ENCODE assay signal across 8 mouse cellular contexts in genomic region chr5:9954652-9955051, GRCm38 (mm10).
DNase-seq lines count a peak whose midpoint lies in the region; ATAC-seq and TF ChIP-seq lines count a peak whose summit lies in the region.

No protein-coding gene starts in this region.

- no peaks in the 10 kb centered on the region for H3K9me3 ChIP-seq in liver, postnatal 0 days (ENCODE audit: low read length)
- no peaks in the 10 kb centered on the region for H3K9me3 ChIP-seq in liver, embryonic 12.5 days (replicated peaks)
- no peaks in the 10 kb centered on the region for H3K9me3 ChIP-seq in midbrain, embryonic 12.5 days

- TF ChIP-seq POLR2A in embryonic fibroblast, embryonic 13.5 days (IDR thresholded peaks at IDR 0.05; ENCODE audit: low read depth, low read length) = no peak

- no peaks in the 10 kb centered on the region for H3K27me3 ChIP-seq in liver, postnatal 0 days (ENCODE audit: insufficient read depth, low read length)
- no peaks in the 10 kb centered on the region for H3K27me3 ChIP-seq in liver, embryonic 12.5 days (replicated peaks)
- H3K27me3 ChIP-seq in midbrain, embryonic 12.5 days = no peaks in the 10 kb centered on the region

- peak; percentile 34 for TF ChIP-seq CTCF in liver, postnatal 0 days (IDR thresholded peaks at IDR 0.05; ENCODE audit: low read depth)
- TF ChIP-seq CTCF in embryonic fibroblast, embryonic 13.5 days (IDR thresholded peaks at IDR 0.05; ENCODE audit: borderline replicate concordance, insufficient read depth, low read length) = 0 out of 2 replicates have a peak, but pooled peaks have one; percentile 6

- ATAC-seq in liver, postnatal 0 days = no peak
- ATAC-seq in liver, embryonic 12.5 days = no peak
- ATAC-seq in midbrain, embryonic 12.5 days (ENCODE audit: low FRiP score, low read depth) = peak; percentile 87

- no peaks in the 10 kb centered on the region for H3K36me3 ChIP-seq in liver, postnatal 0 days (replicated peaks; ENCODE audit: insufficient read depth, low read length)
- H3K36me3 ChIP-seq in liver, embryonic 12.5 days = no peaks in the 10 kb centered on the region
- no peaks in the 10 kb centered on the region for H3K36me3 ChIP-seq in midbrain, embryonic 12.5 days

- 19% methylated on average over 3 of the region's 3 CpGs for WGBS in liver, postnatal 0 days (ENCODE audit: insufficient replicate concordance)
- 10% methylated on average over 3 of the region's 3 CpGs for WGBS in liver, embryonic 12.5 days (ENCODE audit: insufficient replicate concordance)
- 14% methylated on average over 3 of the region's 3 CpGs for WGBS in midbrain, embryonic 12.5 days

- no peak overlapping the region for H3K27ac ChIP-seq in liver, postnatal 0 days (ENCODE audit: low read depth)
- H3K27ac ChIP-seq in liver, embryonic 12.5 days = no peak overlapping the region
- H3K27ac ChIP-seq in embryonic fibroblast, embryonic 13.5 days (ENCODE audit: insufficient read depth, low read length) = no peak overlapping the region
- no peak overlapping the region for H3K27ac ChIP-seq in midbrain, embryonic 12.5 days (replicated peaks)

- H3K4me3 ChIP-seq in liver, postnatal 0 days (ENCODE audit: low read depth, low read length) = no peak overlapping the region
- no peak overlapping the region for H3K4me3 ChIP-seq in liver, embryonic 12.5 days
- H3K4me3 ChIP-seq in embryonic fibroblast, embryonic 13.5 days (ENCODE audit: insufficient read depth, low read length) = no peak overlapping the region
- no peak overlapping the region for H3K4me3 ChIP-seq in midbrain, embryonic 12.5 days

- H3K4me2 ChIP-seq in liver, postnatal 0 days (ENCODE audit: low read depth, low read length) = no peak overlapping the region
- no peak overlapping the region for H3K4me2 ChIP-seq in liver, embryonic 12.5 days
- no peak overlapping the region for H3K4me2 ChIP-seq in midbrain, embryonic 12.5 days (replicated peaks)

- no peak for TF ChIP-seq EP300 in liver, postnatal 0 days (IDR thresholded peaks at IDR 0.05; ENCODE audit: low read depth)

- H3K4me1 ChIP-seq in liver, postnatal 0 days (ENCODE audit: insufficient read depth) = no peaks in the 10 kb centered on the region
- no peaks in the 10 kb centered on the region for H3K4me1 ChIP-seq in liver, embryonic 12.5 days
- no peaks in the 10 kb centered on the region for H3K4me1 ChIP-seq in embryonic fibroblast, embryonic 13.5 days (ENCODE audit: control insufficient read depth, insufficient read depth, low read length)
- H3K4me1 ChIP-seq in midbrain, embryonic 12.5 days = no peaks in the 10 kb centered on the region

- no peak overlapping the region for H3K9ac ChIP-seq in liver, postnatal 0 days (replicated peaks)
- H3K9ac ChIP-seq in liver, embryonic 12.5 days = no peak overlapping the region
- no peak overlapping the region for H3K9ac ChIP-seq in midbrain, embryonic 12.5 days (replicated peaks)

- peak; percentile 47 for DNase-seq in adrenal gland, postnatal 10 days
- DNase-seq in adrenal gland, adult 18-20 months (ENCODE audit: low spot score in 2 of 2) = no peak
- DNase-seq in liver, postnatal 0 days = no peak
- no peak for DNase-seq in frontal cortex, postnatal 14 days (ENCODE audit: low spot score in 2 of 2)
- DNase-seq in right cerebral cortex, postnatal 4 days = no peak
